Mouse (Mus musculus) neural tube, embryonic 11.5 days (tissue): ENCODE measurements around the gene Gm20696. TPM values are rescaled to one million over a fixed set of nuclear protein-coding genes. Genes with fewer than 3 reads are reported as not detected.

Experiments used
- ATAC-seq: fragments of 200-750 bp; cut with Nextera tagmentation; 2 replicates; pipeline ENCODE4 v1.8.0; 2017; ENCODE audit warnings: moderate number of reproducible peaks, mild to moderate bottlenecking, moderate TSS enrichment, moderate library complexity; ENCODE audit not compliant: insufficient read depth, low FRiP score, low TSS enrichment
- DNase-seq: peaks from one replicate; pipeline ENCODE4 v3.0.0-alpha.2; 2015; ENCODE audit warnings: low spot score
- H3K27ac ChIP-seq: fragments of 300-500 bp; sonication (generic); 2 replicates; pipeline ENCODE4 v1.5.1; 2014; ENCODE audit warnings: low read depth, mild to moderate bottlenecking, low read length
- H3K27me3 ChIP-seq: fragments of 300-500 bp; sonication (generic); 2 replicates; pipeline ENCODE4 v1.6.1; 2014; ENCODE audit warnings: mild to moderate bottlenecking, low read length, mixed read lengths; ENCODE audit not compliant: control insufficient read depth, insufficient read depth
- H3K36me3 ChIP-seq: fragments of 300-500 bp; sonication (generic); 2 replicates; pipeline ENCODE4 v1.6.1; 2014; ENCODE audit warnings: mild to moderate bottlenecking, low read length, moderate library complexity, mixed read lengths; ENCODE audit not compliant: control insufficient read depth, insufficient read depth
- H3K4me1 ChIP-seq: fragments of 300-500 bp; sonication (generic); 2 replicates; pipeline ENCODE4 v1.6.1; 2014; ENCODE audit warnings: low read length, mixed read lengths; ENCODE audit not compliant: control insufficient read depth, insufficient read depth
- H3K4me2 ChIP-seq: fragments of 300-500 bp; sonication (generic); 2 replicates; pipeline ENCODE4 v1.6.1; 2014; ENCODE audit warnings: low read depth, mild to moderate bottlenecking, moderate library complexity
- H3K4me3 ChIP-seq: fragments of 300-500 bp; sonication (generic); 2 replicates; pipeline ENCODE4 v1.5.1; 2014; ENCODE audit warnings: low read depth, low read length
- H3K9ac ChIP-seq: fragments of 300-500 bp; sonication (generic); 2 replicates; pipeline ENCODE4 v1.6.1; 2014; ENCODE audit warnings: mild to moderate bottlenecking, low read length
- H3K9me3 ChIP-seq: fragments of 300-500 bp; sonication (generic); 2 replicates; pipeline ENCODE4 v1.6.1; 2016; ENCODE audit warnings: low read length; ENCODE audit not compliant: control insufficient read depth
- WGBS: fragments of 180-500 bp; shearing (Covaris S2); extraction: QIAGEN DNeasy Blood & Tissue Kit; methylation state at CpG from one replicate; pipeline ENCODE4 v1.1.7; 2014; 5-methylcytosine and 5-hydroxymethylcytosine counted together
- polyA plus RNA-seq: library from polyadenylated mRNA; unstranded; fragments of >200 nt; fragmentation: Nextera tagmentation; extraction: Ambion mirVana; gene quantifications from 2 replicates; pipeline ENCODE4 v1.2.1, GENCODE M21; 2014

The Gm20696 gene
- polyA plus RNA-seq, 1 experiment from 2014 or later: 2.5 TPM

DNA sequence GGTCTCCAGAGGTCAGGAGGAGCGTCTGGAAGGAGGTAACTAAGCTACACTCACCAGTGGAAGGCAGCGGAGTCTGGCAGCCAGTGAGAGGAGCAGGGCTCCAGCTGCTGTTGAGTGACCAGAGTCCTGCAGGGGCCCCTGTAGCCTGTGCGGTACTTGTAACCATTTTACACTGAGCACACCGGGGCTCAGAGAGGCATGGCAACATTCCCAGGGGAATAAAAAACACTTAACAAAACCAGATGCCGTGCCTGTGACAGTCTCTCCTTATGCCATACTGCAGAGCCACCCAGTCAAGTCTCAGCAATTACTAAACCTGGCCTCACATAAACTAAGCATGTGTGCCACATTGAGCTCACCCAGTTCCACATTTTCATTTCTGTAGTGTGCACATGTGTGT lies 12.3 kb downstream of the Gm20696 start:
- H3K27me3 ChIP-seq: no peaks in the 10 kb centered on the region
- DNase-seq: no peak
- ATAC-seq: no peak
- no peak overlapping the region for H3K4me2 ChIP-seq
- no peaks in the 10 kb centered on the region for H3K9me3 ChIP-seq
- no peak overlapping the region for H3K4me3 ChIP-seq
- 44% methylated on average over 5 of the region's 5 CpGs for WGBS
- H3K4me1 ChIP-seq: peaks cover 4% of the 10 kb centered on the region; the same call in 1 of the 2 replicates
- H3K27ac ChIP-seq: no peak overlapping the region
- no peaks in the 10 kb centered on the region for H3K36me3 ChIP-seq
- H3K9ac ChIP-seq: no peak overlapping the region

DNA sequence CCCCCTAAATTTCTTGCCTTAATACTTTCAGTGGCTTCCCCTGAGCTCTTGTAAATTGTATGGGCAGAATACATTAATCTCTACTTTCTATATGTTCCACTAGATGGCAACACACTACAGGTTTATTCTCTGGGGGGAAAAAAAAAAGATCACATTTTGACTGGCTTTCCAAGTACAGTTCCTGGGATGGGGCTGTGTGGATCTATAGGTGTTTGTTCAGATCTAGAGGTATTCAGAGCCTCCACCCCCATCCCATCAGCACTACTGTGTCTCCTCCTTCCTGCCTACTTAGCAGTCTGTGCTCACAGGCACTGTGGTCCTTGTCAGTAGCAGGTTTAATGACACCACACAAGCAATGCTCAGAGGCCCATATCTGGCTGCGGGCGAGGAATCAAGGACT lies 14.3 kb downstream of the Gm20696 start:
- Histone ChIP-seq H3K4me1 (peaks cover 2% of the 10 kb centered on the region; the same call in 1 of the 2 replicates), H3K9ac (no peak overlapping the region), H3K9me3 (no peaks in the 10 kb centered on the region), H3K36me3 (no peaks in the 10 kb centered on the region), H3K4me3 (no peak overlapping the region), H3K27me3 (no peaks in the 10 kb centered on the region), H3K27ac (no peak overlapping the region), H3K4me2 (no peak overlapping the region)
- no peak for ATAC-seq
- DNase-seq: no peak
- 90% methylated on average over 2 of the region's 2 CpGs for WGBS

DNA sequence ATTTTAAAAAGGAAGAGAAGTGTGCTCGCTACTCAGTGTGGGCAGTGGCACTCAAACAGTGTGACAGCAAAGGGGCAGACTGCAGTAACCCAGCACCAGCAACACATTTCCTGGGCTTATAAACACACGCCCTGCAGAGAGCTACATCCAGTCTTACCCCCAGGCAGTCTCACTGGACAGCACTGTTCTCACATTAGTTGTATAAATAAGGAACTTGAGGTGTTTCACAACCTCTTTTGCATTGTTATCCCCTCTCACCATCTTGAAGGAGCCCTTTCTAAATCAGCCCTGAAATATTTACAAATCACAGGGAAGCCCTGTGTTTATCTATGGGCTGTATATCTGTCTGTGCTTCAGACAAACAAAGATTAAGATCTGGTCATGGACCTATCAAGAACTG lies 17.3 kb downstream of the Gm20696 start:
- H3K4me3 ChIP-seq: no peak overlapping the region
- no peaks in the 10 kb centered on the region for H3K36me3 ChIP-seq
- DNase-seq (no peak), ATAC-seq (no peak)
- 63% methylated on average over 2 of the region's 2 CpGs for WGBS
- H3K9me3 ChIP-seq: no peaks in the 10 kb centered on the region
- no peak overlapping the region for H3K27ac ChIP-seq
- H3K9ac ChIP-seq: no peak overlapping the region
- peaks cover 2% of the 10 kb centered on the region; the same call in 1 of the 2 replicates for H3K4me1 ChIP-seq
- no peak overlapping the region for H3K4me2 ChIP-seq
- no peaks in the 10 kb centered on the region for H3K27me3 ChIP-seq

DNA sequence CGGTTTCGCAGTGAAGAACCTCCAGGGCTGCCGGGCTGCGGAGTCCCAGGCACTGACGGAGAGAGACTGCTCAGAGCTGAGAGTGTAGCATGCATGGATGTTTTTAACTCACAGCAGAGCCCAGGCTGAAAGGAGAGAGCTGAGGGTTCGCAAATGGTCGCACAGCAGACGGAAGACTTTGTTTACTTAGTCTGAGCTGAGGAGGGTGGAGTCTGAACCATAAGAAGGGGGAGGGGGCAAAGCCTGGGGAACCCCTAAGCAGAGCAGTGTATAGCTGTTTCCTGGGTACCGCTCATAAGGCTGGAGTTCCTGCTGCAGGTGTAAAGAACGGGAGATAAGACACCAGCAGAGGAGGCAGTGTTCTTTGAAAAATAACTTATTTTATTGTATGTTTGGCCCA lies 20.3 kb downstream of the Gm20696 start:
- Histone ChIP-seq H3K36me3 (no peaks in the 10 kb centered on the region), H3K9ac (no peak overlapping the region), H3K4me2 (no peak overlapping the region), H3K27me3 (no peaks in the 10 kb centered on the region), H3K4me1 (no peaks in the 10 kb centered on the region), H3K27ac (no peak overlapping the region), H3K9me3 (no peaks in the 10 kb centered on the region), H3K4me3 (no peak overlapping the region)
- 63% methylated on average over 10 of the region's 10 CpGs for WGBS
- no peak for ATAC-seq
- no peak for DNase-seq

DNA sequence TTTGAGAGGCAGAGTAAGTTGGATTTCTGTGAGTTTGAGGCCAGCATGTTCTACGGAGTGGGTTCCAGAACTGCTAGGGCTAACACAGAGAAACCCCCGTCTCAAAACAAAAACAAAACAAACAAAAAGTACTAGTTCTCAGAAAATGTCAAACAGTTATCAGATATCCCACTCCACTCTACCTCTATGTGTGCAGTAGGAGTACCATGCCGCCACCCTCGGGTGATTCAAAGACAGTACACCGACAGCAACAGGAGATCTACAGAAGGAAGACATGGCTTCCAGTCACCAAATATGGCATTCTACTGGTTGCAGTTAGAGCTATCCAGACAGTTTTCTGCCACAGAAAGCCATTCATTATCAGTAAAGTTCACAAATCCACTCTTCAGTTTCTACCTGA lies 21.7 kb downstream of the Gm20696 start:
- no peak for ATAC-seq

DNA sequence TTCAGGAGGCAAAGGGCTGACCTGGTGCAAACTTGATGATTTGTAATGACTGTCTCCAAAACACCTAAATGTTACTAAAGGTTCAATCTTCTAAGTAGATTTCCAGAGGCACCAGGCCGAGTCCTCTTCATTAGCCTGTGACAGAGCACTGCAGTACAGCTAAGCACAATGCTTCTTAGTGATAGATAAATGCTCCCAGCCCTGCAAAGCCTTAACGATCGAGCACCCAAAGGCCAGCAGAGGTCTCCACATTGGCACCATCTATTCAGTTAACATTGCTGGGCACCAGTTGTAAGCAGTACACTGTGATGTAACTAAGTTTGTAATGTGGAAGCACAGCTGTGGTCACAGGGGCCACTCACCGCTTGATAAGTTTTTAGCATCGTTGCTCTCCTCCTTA lies 22.2 kb downstream of the Gm20696 start:
- WGBS: 81% methylated on average over 5 of the region's 5 CpGs

More for the DNA sequence above, 21.7 kb downstream of the Gm20696 start:
- Histone ChIP-seq H3K9me3 (no peaks in the 10 kb centered on the region), H3K27ac (no peak overlapping the region), H3K9ac (no peak overlapping the region), H3K36me3 (no peaks in the 10 kb centered on the region), H3K4me2 (no peak overlapping the region), H3K4me1 (no peaks in the 10 kb centered on the region), H3K4me3 (no peak overlapping the region), H3K27me3 (no peaks in the 10 kb centered on the region)
- DNase-seq: no peak
- 84% methylated on average over 5 of the region's 5 CpGs for WGBS

DNA sequence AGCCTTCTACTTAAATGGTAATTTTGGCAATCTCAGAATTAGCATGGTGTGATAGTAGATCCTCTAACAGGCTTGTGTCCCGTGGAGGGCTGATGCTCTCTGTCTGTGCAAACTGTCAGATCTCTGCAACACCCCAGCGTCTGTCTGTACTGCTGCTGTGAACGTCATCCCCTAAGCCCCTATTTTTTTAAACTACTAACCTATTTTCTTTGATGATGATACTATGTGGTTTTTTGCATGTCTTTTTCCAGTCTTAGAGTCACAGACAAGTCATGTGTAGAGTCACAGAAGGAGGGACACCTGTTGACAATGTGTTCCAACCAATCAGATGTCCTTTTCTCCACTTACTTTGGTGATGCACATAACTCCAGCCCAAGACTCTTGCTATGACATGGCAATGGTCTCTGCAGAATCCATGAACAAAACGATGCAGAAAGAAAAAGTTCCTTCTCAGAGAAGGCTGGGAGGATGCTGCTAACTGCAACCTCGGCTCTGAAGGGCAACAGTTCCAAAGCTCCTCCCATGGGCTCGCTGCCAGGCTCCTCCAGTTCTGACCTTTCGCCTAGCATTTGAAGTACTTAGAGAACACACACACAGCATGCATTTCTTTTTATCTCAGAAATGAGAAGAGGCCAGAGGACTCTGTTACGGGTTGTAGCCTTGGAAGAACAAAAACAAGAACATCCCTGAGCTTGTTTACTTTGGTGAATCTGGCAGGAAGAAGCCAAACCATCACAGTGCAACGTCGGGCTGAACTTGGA lies 23.0 kb downstream of the Gm20696 start:
- no peak overlapping the region for H3K4me2 ChIP-seq
- WGBS: 72% methylated on average over 10 of the region's 10 CpGs
- no peak for DNase-seq
- H3K4me3 ChIP-seq: no peak overlapping the region
- H3K9me3 ChIP-seq: no peaks in the 10 kb centered on the region
- no peak overlapping the region for H3K9ac ChIP-seq
- no peaks in the 10 kb centered on the region for H3K27me3 ChIP-seq
- no peak for ATAC-seq
- H3K27ac ChIP-seq: no peak overlapping the region
- H3K36me3 ChIP-seq: no peaks in the 10 kb centered on the region; the same call in 1 of the 2 replicates
- H3K4me1 ChIP-seq: no peaks in the 10 kb centered on the region

More for the DNA sequence above, 22.2 kb downstream of the Gm20696 start:
- Histone ChIP-seq H3K36me3 (no peaks in the 10 kb centered on the region; the same call in 1 of the 2 replicates), H3K27ac (no peak overlapping the region), H3K9ac (no peak overlapping the region), H3K4me3 (no peak overlapping the region), H3K4me2 (no peak overlapping the region), H3K4me1 (no peaks in the 10 kb centered on the region), H3K9me3 (no peaks in the 10 kb centered on the region), H3K27me3 (no peaks in the 10 kb centered on the region)
- DNase-seq (no peak), ATAC-seq (no peak)

DNA sequence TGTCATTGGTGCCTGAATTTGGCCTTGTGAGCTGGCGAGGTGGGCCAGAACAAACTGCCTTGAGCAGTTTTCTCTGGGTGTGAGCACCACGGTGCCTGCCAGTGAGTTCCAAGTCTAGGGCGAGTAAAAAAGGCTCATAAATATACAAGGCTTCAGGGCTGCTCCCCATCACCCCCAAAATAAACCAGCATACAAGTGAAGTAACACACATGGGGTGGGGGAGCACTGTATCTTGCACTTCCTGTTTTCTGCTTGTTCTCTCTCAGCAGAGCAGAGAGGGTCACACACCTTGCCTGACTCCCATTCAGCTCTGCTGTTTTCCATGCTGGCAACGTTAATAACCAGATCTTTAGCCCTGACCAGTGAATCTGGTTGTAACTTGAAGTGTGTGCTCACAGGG lies 29.1 kb downstream of the Gm20696 start:
- Histone ChIP-seq H3K9me3 (no peaks in the 10 kb centered on the region), H3K4me3 (no peak overlapping the region), H3K36me3 (no peaks in the 10 kb centered on the region; the same call in 1 of the 2 replicates), H3K4me1 (no peaks in the 10 kb centered on the region), H3K4me2 (no peak overlapping the region), H3K27ac (no peak overlapping the region), H3K27me3 (no peaks in the 10 kb centered on the region), H3K9ac (no peak overlapping the region)
- DNase-seq: no peak
- no peak for ATAC-seq
- WGBS: 80% methylated on average over 4 of the region's 4 CpGs

DNA sequence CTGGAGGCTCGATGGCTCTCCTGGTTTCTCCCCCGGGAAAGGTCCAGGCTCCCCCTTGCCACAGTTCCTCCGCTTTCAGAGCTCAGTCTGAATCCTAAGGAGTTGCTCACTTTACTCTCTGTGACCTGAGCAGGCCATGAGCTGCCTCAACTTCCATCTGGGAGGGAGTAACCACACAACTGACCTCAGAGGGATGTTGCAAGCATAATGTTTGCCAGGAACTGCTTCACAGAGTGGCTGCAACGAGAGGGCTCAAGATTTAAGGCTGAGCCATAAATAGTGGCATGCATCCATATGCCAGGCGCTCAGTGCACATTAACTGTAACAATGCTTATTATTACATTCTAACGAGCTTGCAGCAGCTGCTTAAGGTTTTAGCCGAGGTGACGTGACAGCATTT lies 29.8 kb downstream of the Gm20696 start:
- no peaks in the 10 kb centered on the region for H3K4me1 ChIP-seq
- WGBS: 59% methylated on average over 8 of the region's 8 CpGs
- no peak for ATAC-seq

More for the DNA sequence above, 29.8 kb downstream of the Gm20696 start:
- Histone ChIP-seq H3K27me3 (no peaks in the 10 kb centered on the region), H3K9me3 (no peaks in the 10 kb centered on the region), H3K9ac (no peak overlapping the region), H3K4me3 (no peak overlapping the region), H3K27ac (no peak overlapping the region), H3K36me3 (no peaks in the 10 kb centered on the region; the same call in 1 of the 2 replicates), H3K4me2 (no peak overlapping the region)
- no peak for DNase-seq
